Mouse (Mus musculus) G1E-ER4 (cell line): ENCODE results near the gene Zfp426. TPM values are rescaled to one million over a fixed set of nuclear protein-coding genes. Genes with fewer than 3 reads are reported as not detected.

Experiments used
- GATA1 ChIP-seq: IDR thresholded peaks from one replicate; pipeline ENCODE4 v1.8.0; 2012; ENCODE audit warnings: low read length, inconsistent platforms
- polyA plus RNA-seq: library from polyadenylated mRNA; stranded (reverse); fragments of >175 nt; gene quantifications from 2 replicates; pipeline ENCODE4 v1.2.3, GENCODE M21; 2012

Gene Zfp426
- polyA plus RNA-seq, 1 experiment: 8.4 TPM

DNA sequence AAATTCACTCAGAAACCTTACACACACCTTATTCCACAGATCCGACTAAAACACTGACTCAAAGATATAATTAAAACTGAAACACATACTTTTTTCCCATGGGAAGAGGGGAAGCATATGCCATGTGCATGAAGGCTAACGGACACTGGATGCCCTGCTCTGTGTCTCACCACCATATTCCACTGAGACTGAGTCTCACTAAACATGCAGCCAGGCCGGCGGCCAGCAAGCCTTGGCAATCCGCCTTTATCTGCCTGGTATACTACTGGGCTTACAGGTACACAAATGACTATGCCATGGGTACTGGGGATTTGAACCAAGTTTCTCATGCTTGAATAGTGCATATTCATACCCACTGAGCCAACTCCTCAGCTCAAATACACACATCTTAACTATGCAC is 13.2 kb downstream of the Zfp426 start:
- no peak for TF ChIP-seq GATA1

DNA sequence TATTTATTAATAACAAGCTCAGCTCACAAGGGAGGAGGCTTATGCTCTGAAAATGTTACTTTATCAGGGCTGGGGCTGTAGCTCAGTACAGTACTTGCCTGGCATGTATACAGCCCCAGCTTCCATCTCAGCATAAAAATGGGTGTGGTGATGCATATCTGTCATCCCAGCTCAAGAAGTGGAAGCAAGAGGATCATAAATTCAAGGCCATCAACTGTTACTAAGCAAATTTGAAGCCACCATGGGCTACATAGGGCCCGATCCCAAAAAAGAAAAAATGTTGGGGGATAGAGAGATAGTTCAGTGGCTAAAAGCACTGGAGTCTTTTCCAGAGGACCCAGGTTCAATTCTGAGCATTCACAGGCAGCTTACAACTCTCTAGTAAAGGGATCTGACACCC is 15.9 kb downstream of the Zfp426 start:
- no peak for TF ChIP-seq GATA1

GRCm38 (mm10) chr9:20466761-20467442 is 25.6 kb downstream of the Zfp426 start:
- TF ChIP-seq GATA1: no peak

DNA sequence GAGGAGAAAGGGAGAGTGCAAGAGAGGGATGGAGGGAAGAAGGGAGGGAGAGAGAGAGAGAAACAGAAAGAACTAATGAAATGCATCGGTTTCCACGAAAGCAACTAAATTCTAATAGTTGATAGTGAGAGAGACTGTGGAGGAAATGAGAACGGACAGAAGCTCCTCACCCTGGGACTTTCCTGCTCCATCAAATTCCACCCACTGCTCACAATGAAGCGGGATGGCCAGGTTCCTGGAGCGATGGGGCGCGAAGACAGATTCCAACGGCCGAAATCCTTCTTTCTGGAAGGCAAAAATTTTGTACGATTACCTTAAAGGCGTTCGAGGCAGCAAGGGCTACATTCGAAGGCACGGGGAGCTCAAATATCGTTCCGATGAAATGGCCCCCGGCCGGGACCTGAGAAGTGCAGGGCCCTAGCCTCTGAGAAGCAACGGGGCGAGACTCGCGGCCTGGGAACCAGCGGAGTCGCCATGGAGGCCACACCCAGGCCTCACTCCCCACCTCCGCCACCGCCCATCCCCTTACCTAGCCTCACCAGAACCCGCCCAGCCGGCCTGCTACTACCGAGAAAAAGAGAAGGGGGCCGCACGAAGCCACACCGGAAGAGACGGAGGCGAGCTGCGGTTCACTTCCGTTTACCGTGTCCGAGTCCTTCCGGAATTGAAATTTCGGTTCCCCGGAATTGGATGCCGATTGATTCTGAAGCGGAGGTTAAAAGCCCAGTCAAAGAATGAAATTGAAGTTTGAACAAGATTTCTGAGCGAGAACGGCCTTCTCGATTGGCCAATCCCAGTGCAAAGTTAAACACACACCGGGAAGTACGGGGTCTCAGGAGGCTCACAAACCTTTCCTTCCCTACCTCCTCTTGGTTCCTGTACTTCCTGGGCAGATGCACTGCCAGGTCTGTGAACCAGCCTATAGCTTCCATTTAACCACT is 32.9 kb downstream of the Zfp426 start, which contains the start of gene Zfp26:
Gene Zfp26, minus strand, starts transcription at position 786 of the 941 bp plus-strand sequence.
- no peak for TF ChIP-seq GATA1

GRCm38 (mm10) chr9:20453647-20454046 is 38.9 kb downstream of the Zfp426 start:
- no peak for TF ChIP-seq GATA1

DNA sequence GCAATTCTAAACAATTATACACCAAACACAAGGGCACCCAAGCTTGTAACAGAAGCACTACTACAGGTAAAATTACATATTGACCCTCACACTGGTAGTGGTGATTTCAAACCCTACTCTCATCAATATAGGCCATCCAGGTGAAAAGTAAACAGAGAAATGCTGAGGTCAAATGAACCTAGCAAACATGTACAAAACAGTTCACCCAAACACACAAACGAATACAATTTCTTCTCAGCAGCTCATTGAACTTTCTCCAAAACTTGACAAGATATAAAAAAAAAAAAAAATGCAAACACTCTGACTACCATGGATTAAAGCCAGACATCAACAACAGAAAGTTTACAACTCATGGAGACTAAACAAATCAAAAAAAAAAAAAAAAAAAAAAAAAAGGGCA is 41.1 kb downstream of the Zfp426 start:
- TF ChIP-seq GATA1: no peak

DNA sequence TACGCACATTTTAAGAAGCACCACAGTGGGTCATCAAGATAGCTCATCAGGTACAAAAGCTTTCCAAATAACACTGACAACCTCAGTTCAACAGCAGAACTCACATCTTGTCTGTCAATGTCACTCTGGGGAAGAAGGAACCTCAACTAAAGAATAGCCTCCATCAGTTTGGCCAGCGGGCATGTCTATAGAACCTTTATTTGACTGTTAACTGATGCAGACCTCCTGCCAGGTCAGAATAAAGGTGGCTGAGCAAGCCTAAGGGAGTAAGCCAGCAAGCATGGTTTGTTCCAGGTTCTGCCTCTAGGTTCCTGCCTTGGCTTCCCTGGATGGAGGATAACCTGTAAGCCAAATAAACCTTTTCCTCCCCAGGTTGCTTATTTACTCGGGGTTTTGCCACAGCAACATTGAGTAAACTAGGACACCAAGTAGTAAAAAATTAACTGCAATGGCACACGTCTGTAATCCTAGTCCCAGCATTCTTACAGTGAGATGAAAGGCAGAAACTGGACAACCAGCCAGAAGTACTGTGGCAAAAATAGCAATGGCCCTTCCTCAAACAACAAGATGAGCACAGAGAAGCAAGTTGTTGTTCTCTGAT is 49.3 kb downstream of the Zfp426 start:
- TF ChIP-seq GATA1: no peak

DNA sequence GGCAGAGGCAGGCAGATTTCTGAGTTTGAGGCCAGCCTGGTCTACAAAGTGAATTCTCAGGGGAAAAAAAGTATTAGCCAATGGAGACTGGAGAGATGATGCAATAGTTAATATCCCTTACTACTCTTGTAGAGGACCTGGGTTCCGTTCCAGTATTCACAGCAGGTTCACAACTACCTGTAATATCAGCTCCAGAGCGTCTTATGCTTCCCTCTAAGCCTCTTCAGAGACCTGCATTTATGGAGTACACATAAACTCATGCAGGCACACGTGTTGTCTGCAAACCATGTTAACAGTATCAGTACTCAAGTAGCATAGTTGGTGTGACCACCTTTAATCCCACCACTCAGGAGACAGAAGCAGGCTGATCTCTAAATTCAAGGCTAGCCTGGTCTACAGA is 62.5 kb downstream of the Zfp426 start:
- TF ChIP-seq GATA1: no peak

Other genes starting within 250 kb of the Zfp426 start
- gene Olfr39, start 210.4 kb downstream of the Zfp426 start, polyA plus RNA-seq: not detected in 2 replicates
- gene Olfr873, start 194.2 kb downstream of the Zfp426 start, polyA plus RNA-seq: not detected in 2 replicates
- gene Olfr18, start 156.7 kb downstream of the Zfp426 start, polyA plus RNA-seq: not detected in 2 replicates
- gene Zfp560, start 107.6 kb downstream of the Zfp426 start, polyA plus RNA-seq: 1.3 and 2.6 TPM in 2 replicates
- 0.11 and 0.18 TPM in 2 replicates for gene Zfp26, start 32.6 kb downstream of the Zfp426 start, polyA plus RNA-seq
- gene Zfp266, start 28.7 kb upstream of the Zfp426 start, polyA plus RNA-seq: 0.79 and 0.90 TPM in 2 replicates
- gene Zfp846, start 88.5 kb upstream of the Zfp426 start, polyA plus RNA-seq: 6.4 and 8.1 TPM in 2 replicates
- 8.4 and 13.3 TPM in 2 replicates for gene Ubl5, start 150.1 kb upstream of the Zfp426 start, polyA plus RNA-seq
- 9.1 and 17.4 TPM in 2 replicates for gene Fbxl12, start 152.0 kb upstream of the Zfp426 start, polyA plus RNA-seq
- 28.2 and 34.9 TPM in 2 replicates for gene Pin1, start 159.3 kb upstream of the Zfp426 start, polyA plus RNA-seq